Mouse (Mus musculus): Measurements from ENCODE around the gene A530064D06Rik. TPM values are rescaled to one million over a fixed set of nuclear protein-coding genes. Genes with fewer than 3 reads are reported as not detected.
A peak's percentile ranks its signal among the peaks of the same experiment; 100 is the strongest.
"Not testable (repeated sequence)": the region's sequence is repeated elsewhere in the genome, so short reads cannot be mapped to it uniquely, and the experiment has no call there.

Gene A530064D06Rik
- 0.15 and 0.25 TPM in 2 replicates for polyA plus RNA-seq (2015; fragmentation: Nextera tagmentation; extraction: Ambion mirVana)

GRCm38 (mm10) chr17:48167103-48167502 is at the start of gene A530064D06Rik:
TSS of gene A530064D06Rik (minus strand) at chr17:48167275.
- WGBS (ENCODE audit: insufficient replicate concordance) = 30% methylated on average over 2 of the region's 2 CpGs
- DNase-seq = not testable (repeated sequence)

DNA sequence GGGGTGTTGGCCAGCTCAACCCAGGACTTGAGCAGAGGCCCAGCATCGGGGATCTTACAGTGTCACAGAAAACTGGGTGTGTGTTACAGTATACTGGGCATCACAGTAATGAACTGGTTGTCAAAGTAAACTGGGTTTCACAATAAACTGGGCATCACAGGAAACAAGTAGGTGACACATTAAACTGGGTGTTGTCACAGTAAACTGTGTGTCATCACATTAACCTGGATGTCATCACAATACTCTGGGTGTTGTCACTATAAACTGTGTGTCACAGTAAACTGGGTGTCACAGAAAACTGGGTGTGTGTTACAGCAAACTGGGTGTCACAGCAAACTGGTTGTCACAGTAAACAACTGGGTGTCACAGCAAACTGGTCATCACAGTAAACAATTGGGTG is 48.4 kb upstream of the A530064D06Rik start:
- no peak for DNase-seq
- 74% methylated on average over 1 of the region's 1 CpGs for WGBS (ENCODE audit: insufficient replicate concordance)

More at GRCm38 (mm10) chr17:48167103-48167502, at the start of gene A530064D06Rik:
- not testable (repeated sequence) for H3K9ac ChIP-seq; H3K9me3 ChIP-seq (replicated peaks); ATAC-seq (ENCODE audit: low read depth); H3K27ac ChIP-seq; H3K4me1 ChIP-seq (replicated peaks); H3K4me2 ChIP-seq; H3K36me3 ChIP-seq; H3K4me3 ChIP-seq (replicated peaks); H3K27me3 ChIP-seq

GRCm38 (mm10) chr17:48213511-48213910 is 46.4 kb upstream of the A530064D06Rik start:
- H3K27me3 ChIP-seq = no peaks in the 10 kb centered on the region
- no peak overlapping the region for H3K9ac ChIP-seq
- no peak overlapping the region for H3K4me3 ChIP-seq (replicated peaks)
- no peaks in the 10 kb centered on the region for H3K36me3 ChIP-seq
- H3K9me3 ChIP-seq (replicated peaks) = peaks cover 2% of the 10 kb centered on the region; the same call in 1 of the 2 replicates
- no peak for ATAC-seq (ENCODE audit: low read depth)
- H3K4me2 ChIP-seq = no peak overlapping the region
- no peaks in the 10 kb centered on the region for H3K4me1 ChIP-seq (replicated peaks)
- DNase-seq = no peak
- WGBS (ENCODE audit: insufficient replicate concordance) = 68% methylated on average over 5 of the region's 5 CpGs
- no peak overlapping the region for H3K27ac ChIP-seq

More for the DNA sequence above, 48.4 kb upstream of the A530064D06Rik start:
- H3K4me2 ChIP-seq = no peak overlapping the region
- H3K9ac ChIP-seq = no peak overlapping the region
- H3K36me3 ChIP-seq = no peaks in the 10 kb centered on the region
- H3K4me1 ChIP-seq (replicated peaks) = no peaks in the 10 kb centered on the region
- no peak overlapping the region for H3K27ac ChIP-seq
- no peaks in the 10 kb centered on the region for H3K27me3 ChIP-seq
- no peak overlapping the region for H3K4me3 ChIP-seq (replicated peaks)
- ATAC-seq (ENCODE audit: low read depth) = no peak
- H3K9me3 ChIP-seq (replicated peaks) = peaks cover 11% of the 10 kb centered on the region; the same call in 1 of the 2 replicates

- no peaks in the 10 kb centered on the region for H3K4me1 ChIP-seq (replicated peaks)
- no peak for ATAC-seq (ENCODE audit: low read depth)
- no peak overlapping the region for H3K27ac ChIP-seq
- no peaks in the 10 kb centered on the region for H3K9me3 ChIP-seq (replicated peaks)
- no peak for DNase-seq
- H3K36me3 ChIP-seq = no peaks in the 10 kb centered on the region
- H3K9ac ChIP-seq = no peak overlapping the region
- H3K4me2 ChIP-seq = no peak overlapping the region
- no peaks in the 10 kb centered on the region for H3K27me3 ChIP-seq
- WGBS (ENCODE audit: insufficient replicate concordance) = 81% methylated on average over 12 of the region's 12 CpGs
- H3K4me3 ChIP-seq (replicated peaks) = no peak overlapping the region
These were observed 45.5 kb upstream of the A530064D06Rik start for GRCm38 (mm10) chr17:48212596-48212995.

DNA sequence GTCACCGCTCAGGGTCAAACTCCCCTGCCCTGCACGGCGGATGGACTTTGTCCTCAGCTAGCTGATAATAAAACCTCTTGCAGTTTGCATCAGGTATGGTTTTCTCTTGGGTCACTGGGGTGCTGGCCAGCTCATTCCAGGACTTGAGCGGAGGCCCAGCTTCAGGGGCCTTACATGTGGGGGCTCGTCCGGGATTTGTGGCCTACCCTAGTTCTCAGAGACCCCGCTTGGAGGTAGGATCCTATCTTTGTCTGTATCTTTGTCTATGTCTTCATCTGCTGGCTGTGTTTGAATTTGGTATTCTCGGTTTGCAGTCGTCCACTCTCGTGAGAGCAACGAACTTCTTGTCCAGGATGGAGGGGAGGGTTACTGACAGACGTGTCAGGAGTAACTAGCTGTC is 36.0 kb upstream of the A530064D06Rik start:
- no peaks in the 10 kb centered on the region for H3K4me1 ChIP-seq (replicated peaks)
- WGBS (ENCODE audit: insufficient replicate concordance) = 82% methylated on average over 12 of the region's 12 CpGs
- H3K9ac ChIP-seq = no peak overlapping the region

DNA sequence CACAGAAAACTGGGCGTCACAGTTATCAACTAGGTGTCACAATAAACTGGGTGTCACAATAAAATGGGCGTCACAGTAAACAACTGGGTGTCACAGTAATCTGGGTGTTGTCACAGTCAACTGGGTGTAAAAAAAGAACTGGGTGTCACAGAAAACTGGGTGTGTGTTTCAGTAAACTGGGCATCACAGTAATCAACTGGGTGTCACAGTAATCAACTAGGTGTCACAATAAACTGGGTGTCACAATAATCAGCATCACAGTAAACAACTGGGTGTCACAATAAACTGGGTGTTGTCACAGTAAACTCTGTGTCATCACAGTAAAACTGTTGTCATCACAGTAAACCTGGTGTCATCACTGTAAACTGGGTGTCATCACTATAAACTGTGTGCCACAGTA is 25.3 kb upstream of the A530064D06Rik start:
- no peaks in the 10 kb centered on the region for H3K4me1 ChIP-seq (replicated peaks)
- H3K27ac ChIP-seq = no peak overlapping the region
- DNase-seq (no peak), ATAC-seq (ENCODE audit: low read depth) (no peak)
- H3K4me2 ChIP-seq = no peak overlapping the region
- H3K27me3 ChIP-seq = no peaks in the 10 kb centered on the region
- no peak overlapping the region for H3K4me3 ChIP-seq (replicated peaks)
- H3K36me3 ChIP-seq = no peaks in the 10 kb centered on the region
- H3K9ac ChIP-seq = no peak overlapping the region
- WGBS (ENCODE audit: insufficient replicate concordance) = 46% methylated on average over 2 of the region's 2 CpGs
- no peaks in the 10 kb centered on the region for H3K9me3 ChIP-seq (replicated peaks)

More for the DNA sequence above, 36.0 kb upstream of the A530064D06Rik start:
- ATAC-seq (ENCODE audit: low read depth) (no peak), DNase-seq (no peak)
- H3K27ac ChIP-seq = no peak overlapping the region
- H3K27me3 ChIP-seq = no peaks in the 10 kb centered on the region
- no peak overlapping the region for H3K4me2 ChIP-seq
- H3K4me3 ChIP-seq (replicated peaks) = no peak overlapping the region
- H3K9me3 ChIP-seq (replicated peaks) = peaks cover 20% of the 10 kb centered on the region
- no peaks in the 10 kb centered on the region for H3K36me3 ChIP-seq

DNA sequence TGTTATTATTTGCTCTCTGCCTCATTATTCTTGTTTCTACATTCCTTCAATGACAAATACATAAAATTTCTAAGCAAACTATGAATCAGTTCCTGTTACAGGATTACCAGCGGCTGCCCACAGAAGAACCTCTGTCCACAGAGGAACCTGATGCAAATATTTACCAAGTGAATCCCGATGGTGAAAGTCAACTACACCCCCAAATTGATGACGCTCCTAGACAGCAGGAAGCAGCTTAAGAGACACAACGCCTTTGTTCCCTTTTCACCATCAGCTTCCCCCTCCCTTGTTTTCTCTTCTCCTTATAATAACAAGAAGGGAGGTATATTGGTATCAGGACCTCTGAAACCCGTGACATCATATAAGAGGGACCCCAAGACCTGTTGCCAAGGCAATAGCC is 18.2 kb upstream of the A530064D06Rik start:
- Histone ChIP-seq H3K9ac (no peak overlapping the region), H3K27me3 (no peaks in the 10 kb centered on the region), H3K4me2 (no peak overlapping the region), H3K36me3 (no peaks in the 10 kb centered on the region), H3K9me3 (replicated peaks) (no peaks in the 10 kb centered on the region), H3K4me3 (replicated peaks) (no peak overlapping the region), H3K4me1 (replicated peaks) (no peaks in the 10 kb centered on the region), H3K27ac (no peak overlapping the region)
- no peak for DNase-seq
- ATAC-seq (ENCODE audit: low read depth) = no peak
- WGBS (ENCODE audit: insufficient replicate concordance) = 25% methylated on average over 5 of the region's 5 CpGs

GRCm38 (mm10) chr17:48157382-48158076 is 9.5 kb downstream of the A530064D06Rik start:
- H3K36me3 ChIP-seq = no peaks in the 10 kb centered on the region
- WGBS (ENCODE audit: insufficient replicate concordance) = 19% methylated on average over 1 of the region's 1 CpGs
- H3K9me3 ChIP-seq (replicated peaks) = no peaks in the 10 kb centered on the region; the same call in 1 of the 2 replicates
- H3K4me3 ChIP-seq (replicated peaks) = no peak overlapping the region
- H3K4me2 ChIP-seq = no peak overlapping the region
- ATAC-seq (ENCODE audit: low read depth) (no peak), DNase-seq (no peak)
- H3K9ac ChIP-seq = no peak overlapping the region
- no peak overlapping the region for H3K27ac ChIP-seq
- H3K27me3 ChIP-seq = no peaks in the 10 kb centered on the region
- no peaks in the 10 kb centered on the region for H3K4me1 ChIP-seq (replicated peaks)

GRCm38 (mm10) chr17:48146120-48146519 is 21.0 kb downstream of the A530064D06Rik start, which contains the start of gene 9830107B12Rik:
TSS of gene 9830107B12Rik (minus strand) at chr17:48146268.
- H3K9ac ChIP-seq = no peak within 1 kb of the TSS
- no peak for DNase-seq
- H3K36me3 ChIP-seq = no peaks in the 10 kb centered on the region
- H3K27me3 ChIP-seq = no peaks in the 10 kb centered on the region
- H3K27ac ChIP-seq = no peak within 1 kb of the TSS; the same call in 1 of the 2 replicates
- no peaks in the 10 kb centered on the region for H3K4me1 ChIP-seq (replicated peaks)
- no peaks in the 10 kb centered on the region for H3K9me3 ChIP-seq (replicated peaks)
- no peak for ATAC-seq (ENCODE audit: low read depth)
- H3K4me3 ChIP-seq (replicated peaks) = no peak within 1 kb of the TSS
- no peak within 1 kb of the TSS for H3K4me2 ChIP-seq
- 47% methylated on average over 3 of the region's 3 CpGs for WGBS (ENCODE audit: insufficient replicate concordance)

- no peaks in the 10 kb centered on the region for H3K9me3 ChIP-seq (replicated peaks)
- no peaks in the 10 kb centered on the region for H3K36me3 ChIP-seq
- no peaks in the 10 kb centered on the region for H3K27me3 ChIP-seq
- no peak overlapping the region for H3K9ac ChIP-seq
- no peak for DNase-seq
- WGBS (ENCODE audit: insufficient replicate concordance) = 67% methylated on average over 2 of the region's 2 CpGs
- no peak for ATAC-seq (ENCODE audit: low read depth)
- no peak overlapping the region for H3K4me3 ChIP-seq (replicated peaks)
- no peaks in the 10 kb centered on the region for H3K4me1 ChIP-seq (replicated peaks)
- no peak overlapping the region for H3K4me2 ChIP-seq
- no peak overlapping the region for H3K27ac ChIP-seq
These were observed 34.3 kb downstream of the A530064D06Rik start for GRCm38 (mm10) chr17:48132810-48133209.

- no peaks in the 10 kb centered on the region for H3K4me1 ChIP-seq (replicated peaks)
- H3K36me3 ChIP-seq = no peaks in the 10 kb centered on the region
- no peak for DNase-seq
- no peaks in the 10 kb centered on the region for H3K9me3 ChIP-seq (replicated peaks)
- no peak for ATAC-seq (ENCODE audit: low read depth)
- H3K9ac ChIP-seq = no peak overlapping the region
- WGBS (ENCODE audit: insufficient replicate concordance) = 83% methylated on average over 20 of the region's 20 CpGs
- no peaks in the 10 kb centered on the region for H3K27me3 ChIP-seq
- H3K4me3 ChIP-seq (replicated peaks) = no peak overlapping the region
- H3K4me2 ChIP-seq = no peak overlapping the region
- no peak overlapping the region for H3K27ac ChIP-seq
These were observed 46.6 kb downstream of the A530064D06Rik start for GRCm38 (mm10) chr17:48120456-48120855.

GRCm38 (mm10) chr17:48119656-48120055 is 47.4 kb downstream of the A530064D06Rik start:
- H3K27ac ChIP-seq = no peak overlapping the region
- peak; percentile 56 for DNase-seq

More at GRCm38 (mm10) chr17:48119656-48120055, 47.4 kb downstream of the A530064D06Rik start:
- no peak overlapping the region for H3K4me2 ChIP-seq
- H3K4me3 ChIP-seq (replicated peaks) = no peak overlapping the region
- ATAC-seq (ENCODE audit: low read depth) = no peak
- no peaks in the 10 kb centered on the region for H3K36me3 ChIP-seq
- no peaks in the 10 kb centered on the region for H3K27me3 ChIP-seq
- WGBS (ENCODE audit: insufficient replicate concordance) = 12% methylated on average over 3 of the region's 3 CpGs
- no peak overlapping the region for H3K9ac ChIP-seq
- H3K4me1 ChIP-seq (replicated peaks) = no peaks in the 10 kb centered on the region
- no peaks in the 10 kb centered on the region for H3K9me3 ChIP-seq (replicated peaks)
